Mouse (Mus musculus) liver, adult (tissue): ENCODE data around the gene Sirt4.

ENCODE experiments used
- GATA4 ChIP-seq: IDR thresholded peaks from 2 replicates; pipeline ENCODE4 v1.6.1; 2014; ENCODE audit warnings: mild to moderate bottlenecking, low read length; ENCODE audit not compliant: insufficient replicate concordance

The Sirt4 gene

GRCm38 (mm10) chr5:115436421-115437124 is 48.0 kb downstream of the Sirt4 start:
- no peak for TF ChIP-seq GATA4

- TF ChIP-seq GATA4 = no peak
These were observed 48.7 kb downstream of the Sirt4 start for GRCm38 (mm10) chr5:115435755-115436379.

GRCm38 (mm10) chr5:115434853-115435754 is 49.4 kb downstream of the Sirt4 start:
- no peak for TF ChIP-seq GATA4

GRCm38 (mm10) chr5:115434280-115434852 is 50.2 kb downstream of the Sirt4 start:
- TF ChIP-seq GATA4 = no peak

- TF ChIP-seq GATA4 = no peak
These were observed 51.3 kb downstream of the Sirt4 start for GRCm38 (mm10) chr5:115433191-115433590.

GRCm38 (mm10) chr5:115432395-115432794 is 52.1 kb downstream of the Sirt4 start:
- no peak for TF ChIP-seq GATA4

GRCm38 (mm10) chr5:115431898-115432259 is 52.6 kb downstream of the Sirt4 start:
- TF ChIP-seq GATA4 = peak; percentile 53; the same call in 1 of the 2 replicates

- TF ChIP-seq GATA4 = no peak
These were observed 53.2 kb downstream of the Sirt4 start for GRCm38 (mm10) chr5:115431061-115431897.

- no peak for TF ChIP-seq GATA4
These were observed 54.2 kb downstream of the Sirt4 start for GRCm38 (mm10) chr5:115430187-115430960.

GRCm38 (mm10) chr5:115429359-115430186 is 55.0 kb downstream of the Sirt4 start, which contains the start of gene Msi1:
Msi1 (plus strand) TSS chr5:115429599.
- TF ChIP-seq GATA4 = no peak

GRCm38 (mm10) chr5:115428831-115429358 is 55.6 kb downstream of the Sirt4 start:
- no peak for TF ChIP-seq GATA4
